Mouse (Mus musculus): ENCODE results near the gene Rpl21. TPM values are rescaled to one million over a fixed set of nuclear protein-coding genes. Genes with fewer than 3 reads are reported as not detected.

The Rpl21 gene
- total and polyA plus RNA-seq, 3 experiments: 70.7 to 468 TPM; not detected in 1

GRCm38 (mm10) chr5:146794853-146795252, 37.8 kb upstream of the Rpl21 start, which contains the start of gene Usp12 (continued):
- TF ChIP-seq USF2 (IDR thresholded peaks at IDR 0.05; ENCODE audit: borderline replicate concordance in 1 of 2, insufficient read depth in 1 of 2, low read depth in 1 of 2, low read length in 2 of 2) (no peak), POLR2AphosphoS2 (IDR thresholded peaks at IDR 0.05; ENCODE audit: low read length) (no peak), NRF1 (IDR thresholded peaks at IDR 0.05; ENCODE audit: insufficient read depth, low read depth, low read length, poor library complexity, severe bottlenecking) (peak; percentile 75), CTCF (IDR thresholded peaks at IDR 0.05 in 2 of 3, conservative IDR thresholded peaks at IDR 0.05 in 1 of 3; ENCODE audit: control insufficient read depth in 1 of 3, insufficient read depth in 1 of 3, low read depth in 2 of 3, low read length in 3 of 3, poor library complexity in 1 of 3, severe bottlenecking in 1 of 3) (no peak), SMC3 (IDR thresholded peaks at IDR 0.05; ENCODE audit: low read depth, low read length) (no peak), ZKSCAN1 (IDR thresholded peaks at IDR 0.05; ENCODE audit: low read depth, low read length) (no peak), POLR2A (IDR thresholded peaks at IDR 0.05; ENCODE audit: control insufficient read depth in 1 of 2, insufficient read depth in 1 of 2, low read depth in 1 of 2, low read length in 2 of 2, poor library complexity in 1 of 2) (peak in 1 of 2 experiments; percentile 60; a peak in 1 of 4 replicates), RCOR1 (IDR thresholded peaks at IDR 0.05; ENCODE audit: low read depth, low read length) (no peak), MYC (IDR thresholded peaks at IDR 0.05; ENCODE audit: low read depth, low read length) (peak; percentile 57; the same call in 1 of the 2 replicates), RAD21 (IDR thresholded peaks at IDR 0.05; ENCODE audit: low read depth, low read length) (no peak), MYB (IDR thresholded peaks at IDR 0.05; ENCODE audit: low read depth, low read length) (no peak), GABPA (IDR thresholded peaks at IDR 0.05; ENCODE audit: low read depth, low read length) (no peak), ZMIZ1 (IDR thresholded peaks at IDR 0.05; ENCODE audit: low read depth, low read length) (no peak), NELFE (IDR thresholded peaks at IDR 0.05; ENCODE audit: low read depth, low read length) (0 out of 2 replicates have a peak, but pooled peaks have one; percentile 7), CHD1 (IDR thresholded peaks at IDR 0.05; ENCODE audit: low read depth, low read length) (no peak)

GRCm38 (mm10) chr5:146795728-146796127, 37.0 kb upstream of the Rpl21 start:
- DNase-seq (ENCODE audit: low read depth, low spot score): no peak
- Histone ChIP-seq H3K4me3 (ENCODE audit: control insufficient read depth in 1 of 2, insufficient read depth in 1 of 2, low read depth in 2 of 2, low read length in 2 of 2) (no peak overlapping the region), H3K9me3 (replicated peaks; ENCODE audit: insufficient read depth, low read length) (no peaks in the 10 kb centered on the region), H3K9ac (ENCODE audit: control insufficient read depth, low read depth, low read length, poor library complexity, severe bottlenecking) (no peak overlapping the region), H3K4me1 (ENCODE audit: control insufficient read depth in 1 of 2, insufficient read depth in 2 of 2, low read length in 2 of 2) (peaks cover 4 to 21% of the 10 kb centered on the region in 2 experiments), H3K79me2 (ENCODE audit: control insufficient read depth, insufficient read depth, low read length, poor library complexity) (peaks cover 32% of the 10 kb centered on the region), H3K36me3 (ENCODE audit: control insufficient read depth in 1 of 2, insufficient read depth in 2 of 2, low read length in 2 of 2) (peaks cover 0 to 7% of the 10 kb centered on the region in 2 experiments; a peak in 2 of 4 replicates), H3K27ac (ENCODE audit: control insufficient read depth, low read depth, low read length) (no peak overlapping the region), H3K27me3 (ENCODE audit: control insufficient read depth in 1 of 2, insufficient read depth in 2 of 2, low read length in 2 of 2) (no peaks in the 10 kb centered on the region)
- TF ChIP-seq CHD2 (IDR thresholded peaks at IDR 0.05; ENCODE audit: low read length) (no peak), ZMIZ1 (IDR thresholded peaks at IDR 0.05; ENCODE audit: low read depth, low read length) (no peak), MAZ (IDR thresholded peaks at IDR 0.05; ENCODE audit: low read depth, low read length) (no peak), EP300 (IDR thresholded peaks at IDR 0.05; ENCODE audit: low read depth in 1 of 2, low read length in 2 of 2) (no peak), ZC3H11A (IDR thresholded peaks at IDR 0.05; ENCODE audit: low read depth, low read length) (no peak), POLR2AphosphoS2 (IDR thresholded peaks at IDR 0.05; ENCODE audit: low read length) (no peak), MAFK (IDR thresholded peaks at IDR 0.05; ENCODE audit: borderline replicate concordance, low read depth, low read length) (no peak), JUND (IDR thresholded peaks at IDR 0.05; ENCODE audit: low read depth, low read length) (no peak), SMC3 (IDR thresholded peaks at IDR 0.05; ENCODE audit: low read depth, low read length) (no peak)
